Mouse (Mus musculus) lung, embryonic 14.5 days (tissue): ENCODE results near the gene Pax4. TPM values are rescaled to one million over a fixed set of nuclear protein-coding genes. Genes with fewer than 3 reads are reported as not detected.

ENCODE experiments used
- ATAC-seq: fragments of 200-750 bp; cut with Nextera tagmentation; 2 replicates; pipeline ENCODE4 v1.8.0; 2017; ENCODE audit warnings: mild to moderate bottlenecking, moderate TSS enrichment, moderate library complexity; ENCODE audit not compliant: insufficient read depth
- DNase-seq: peaks from one replicate; pipeline ENCODE4 v3.0.0-alpha.2; 2015
- H3K27ac ChIP-seq: fragments of 300-500 bp; sonication (generic); 2 replicates; pipeline ENCODE4 v1.5.1; 2014; ENCODE audit warnings: low read depth, mild to moderate bottlenecking, moderate library complexity
- H3K27me3 ChIP-seq: fragments of 300-500 bp; sonication (generic); 2 replicates; pipeline ENCODE4 v1.6.1; 2014; ENCODE audit warnings: low read length, control low read depth; ENCODE audit not compliant: insufficient read depth
- H3K36me3 ChIP-seq: fragments of 300-500 bp; sonication (generic); 2 replicates; pipeline ENCODE4 v1.6.1; 2014; ENCODE audit warnings: control low read depth; ENCODE audit not compliant: insufficient read depth
- H3K4me1 ChIP-seq: fragments of 300-500 bp; sonication (generic); 2 replicates; pipeline ENCODE4 v1.6.1; 2014; ENCODE audit warnings: antibody characterized with exemption, control low read depth; ENCODE audit not compliant: insufficient read depth
- H3K4me2 ChIP-seq: fragments of 300-500 bp; sonication (generic); 2 replicates; pipeline ENCODE4 v1.6.1; 2014; ENCODE audit warnings: mild to moderate bottlenecking
- H3K4me3 ChIP-seq: fragments of 300-500 bp; sonication (generic); 2 replicates; pipeline ENCODE4 v1.5.1; 2014; ENCODE audit warnings: low read depth, low read length
- H3K9ac ChIP-seq: fragments of 300-500 bp; sonication (generic); 2 replicates; pipeline ENCODE4 v1.6.1; 2014
- H3K9me3 ChIP-seq: fragments of 300-500 bp; sonication (generic); 2 replicates; pipeline ENCODE4 v1.6.1; 2016; ENCODE audit warnings: low read depth, low read length, control low read depth
- CTCF ChIP-seq: IDR thresholded peaks from 2 replicates; pipeline ENCODE4 v1.5.1; 2016; ENCODE audit warnings: antibody characterized with exemption, low read depth
- WGBS: fragments of 180-500 bp; shearing (Covaris S2); extraction: QIAGEN DNeasy Blood & Tissue Kit; methylation state at CpG from one replicate; pipeline ENCODE4 v1.1.7; 2014; 5-methylcytosine and 5-hydroxymethylcytosine counted together
- polyA plus RNA-seq: library from polyadenylated mRNA; unstranded; fragments of >200 nt; fragmentation: Nextera tagmentation; extraction: Ambion mirVana; gene quantifications from 2 replicates; pipeline ENCODE4 v1.2.1, GENCODE M21; 2014

Pax4 gene
- polyA plus RNA-seq, 1 experiment from 2014 or later, result not detected

GRCm38 (mm10) chr6:28425019-28425418 is 24.1 kb downstream of the Pax4 start:
- H3K36me3 ChIP-seq, result peaks cover 18% of the 10 kb centered on the region; the same call in 1 of the 2 replicates
- H3K27ac ChIP-seq, result no peak overlapping the region
- H3K4me2 ChIP-seq, result peak overlapping the region; percentile 63
- no peak overlapping the region for H3K9ac ChIP-seq
- no peak for TF ChIP-seq CTCF
- peaks cover 8% of the 10 kb centered on the region for H3K4me1 ChIP-seq
- H3K4me3 ChIP-seq, result peak overlapping the region; percentile 89
- WGBS, result 91% methylated on average over 6 of the region's 6 CpGs
- ATAC-seq (no peak), DNase-seq (no peak)
- no peaks in the 10 kb centered on the region for H3K27me3 ChIP-seq
- no peaks in the 10 kb centered on the region for H3K9me3 ChIP-seq

DNA sequence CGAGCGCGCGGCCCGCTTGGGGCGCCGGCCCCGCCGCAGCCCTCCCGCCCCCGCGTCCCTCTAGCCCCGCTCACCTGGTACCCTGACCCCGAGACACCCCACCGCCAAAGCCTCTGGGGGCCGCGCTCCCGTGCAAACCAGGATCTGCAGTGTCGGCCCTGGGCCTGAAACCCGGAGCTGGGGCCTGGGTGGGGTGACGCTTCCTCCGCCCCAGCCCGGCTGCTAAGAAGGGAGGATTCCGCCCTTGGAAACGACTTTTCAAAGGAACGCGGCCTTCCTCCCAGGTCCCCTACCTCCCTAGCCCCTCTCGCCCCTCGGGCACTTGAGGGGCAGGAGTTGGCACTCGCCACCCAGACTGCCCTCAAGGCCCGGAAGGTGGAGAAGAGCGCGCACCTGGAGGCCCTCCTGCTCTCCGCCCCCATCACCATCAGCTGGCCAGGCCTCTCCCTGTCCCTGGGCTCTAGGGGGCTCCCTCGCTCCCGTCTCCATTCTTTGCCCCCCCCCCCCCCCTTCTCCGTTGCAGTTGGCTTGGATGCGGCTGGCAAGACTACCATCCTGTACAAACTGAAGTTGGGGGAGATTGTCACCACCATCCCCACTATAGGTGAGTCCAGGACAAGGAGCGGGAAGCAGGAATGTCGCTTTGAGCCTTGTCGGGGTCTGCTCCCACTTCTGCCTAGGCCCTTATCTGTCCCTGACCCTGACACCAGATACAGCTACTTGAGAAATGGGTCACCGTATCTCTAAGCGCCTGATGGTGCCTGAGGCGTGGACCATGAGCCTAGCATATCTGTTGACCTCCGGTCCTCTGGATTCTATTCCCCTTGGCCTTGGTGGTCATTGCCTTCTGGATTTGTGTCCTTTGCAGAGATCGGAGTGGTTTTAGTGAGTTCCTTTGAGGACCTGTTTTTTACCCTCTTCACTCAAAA is 25.1 kb downstream of the Pax4 start:
- 7% methylated on average over 42 of the region's 46 CpGs for WGBS
- Histone ChIP-seq H3K27me3 (no peaks in the 10 kb centered on the region), H3K27ac (peak overlapping the region; percentile 86), H3K4me3 (peak overlapping the region; percentile 89), H3K9me3 (no peaks in the 10 kb centered on the region), H3K9ac (peak overlapping the region; percentile 97), H3K36me3 (peaks cover 20% of the 10 kb centered on the region; the same call in 1 of the 2 replicates), H3K4me1 (peaks cover 8% of the 10 kb centered on the region), H3K4me2 (peak overlapping the region; percentile 63)
- ATAC-seq, result peak; percentile 52
- DNase-seq, result peak; percentile 66
- TF ChIP-seq CTCF, result peak; percentile 31; the same call in 1 of the 2 replicates

DNA sequence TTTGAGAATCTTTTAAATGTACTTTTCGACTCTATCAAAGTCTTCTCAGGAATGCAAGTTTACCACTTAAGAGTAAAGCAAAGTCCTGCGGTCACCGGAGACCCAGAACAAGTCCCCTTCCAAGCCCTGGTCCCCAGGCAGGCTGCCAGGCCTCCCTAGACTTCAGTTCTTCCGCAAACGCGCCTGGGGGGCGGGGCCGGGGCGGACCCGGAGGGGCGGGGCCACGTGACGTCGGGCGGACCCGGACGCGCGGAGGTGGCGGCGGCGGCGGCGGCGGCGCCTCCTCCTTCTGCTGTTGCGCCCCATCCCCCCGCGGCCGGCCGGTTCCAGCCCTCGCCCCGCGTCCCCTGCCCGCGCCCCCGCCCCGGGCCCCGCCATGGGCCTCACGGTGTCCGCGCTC is 25.8 kb downstream of the Pax4 start, which contains the start of gene Arf5:
Gene Arf5, plus strand, starts transcription at position 248 of the 400 bp plus-strand sequence.
- peaks cover 28% of the 10 kb centered on the region for H3K36me3 ChIP-seq
- no peaks in the 10 kb centered on the region for H3K27me3 ChIP-seq
- ATAC-seq (peak; percentile 65), DNase-seq (peak; percentile 95)
- H3K4me2 ChIP-seq, result peak within 1 kb of the TSS; percentile 63
- TF ChIP-seq CTCF, result no peak
- H3K9ac ChIP-seq, result peak within 1 kb of the TSS; percentile 97
- under 1% methylated on average over 26 of the region's 42 CpGs for WGBS
- H3K9me3 ChIP-seq, result no peaks in the 10 kb centered on the region
- H3K27ac ChIP-seq, result peak within 1 kb of the TSS; percentile 86
- H3K4me1 ChIP-seq, result peaks cover 8% of the 10 kb centered on the region
- peak within 1 kb of the TSS; percentile 89 for H3K4me3 ChIP-seq

GRCm38 (mm10) chr6:28422651-28423290 is 26.4 kb downstream of the Pax4 start:
- peak overlapping the region; percentile 86; the same call in 1 of the 2 replicates for H3K27ac ChIP-seq
- H3K4me3 ChIP-seq, result peak overlapping the region; percentile 89
- no peak for TF ChIP-seq CTCF
- peaks cover 33% of the 10 kb centered on the region for H3K36me3 ChIP-seq
- no peaks in the 10 kb centered on the region for H3K9me3 ChIP-seq
- 64% methylated on average over 15 of the region's 15 CpGs for WGBS
- no peak overlapping the region for H3K9ac ChIP-seq
- H3K4me2 ChIP-seq, result peak overlapping the region; percentile 63
- DNase-seq (no peak), ATAC-seq (no peak)
- peaks cover 8% of the 10 kb centered on the region for H3K4me1 ChIP-seq
- H3K27me3 ChIP-seq, result no peaks in the 10 kb centered on the region

- TF ChIP-seq CTCF, result peak; percentile 83
- H3K4me1 ChIP-seq, result peaks cover 8% of the 10 kb centered on the region
- peak; percentile 86 for ATAC-seq
These were observed 27.6 kb downstream of the Pax4 start for GRCm38 (mm10) chr6:28421469-28422000.

DNA sequence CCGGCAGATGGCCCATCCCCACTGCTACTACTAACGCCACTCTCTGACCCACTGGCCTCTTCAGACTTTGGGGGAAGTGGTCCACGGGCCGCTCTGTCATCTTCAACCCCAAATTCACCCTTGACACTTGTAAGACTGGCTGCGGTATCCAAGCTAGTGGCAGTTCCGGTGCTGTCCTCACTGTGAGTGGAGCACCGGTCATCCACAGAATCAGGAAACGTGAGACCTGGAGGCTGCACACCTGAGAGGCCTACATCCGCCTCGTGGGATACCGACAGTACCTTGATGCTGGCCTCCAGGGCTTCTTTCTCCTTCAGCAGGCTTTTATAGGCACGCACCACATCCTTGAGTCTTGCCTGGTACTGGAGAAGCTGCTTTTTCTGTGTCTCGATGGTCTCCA is 28.3 kb downstream of the Pax4 start:
- Histone ChIP-seq H3K36me3 (peaks cover 32% of the 10 kb centered on the region), H3K4me2 (peak overlapping the region; percentile 94), H3K9me3 (no peaks in the 10 kb centered on the region), H3K27me3 (no peaks in the 10 kb centered on the region), H3K27ac (peak overlapping the region; percentile 75; the same call in 1 of the 2 replicates), H3K9ac (peak overlapping the region; percentile 79), H3K4me3 (peak overlapping the region; percentile 85), H3K4me1 (peaks cover 8% of the 10 kb centered on the region)
- 11% methylated on average over 13 of the region's 13 CpGs for WGBS
- DNase-seq (no peak), ATAC-seq (no peak)
- no peak for TF ChIP-seq CTCF

More at GRCm38 (mm10) chr6:28421469-28422000, 27.6 kb downstream of the Pax4 start:
- peak overlapping the region; percentile 85 for H3K4me3 ChIP-seq
- under 1% methylated on average over 27 of the region's 27 CpGs for WGBS
- no peaks in the 10 kb centered on the region for H3K9me3 ChIP-seq
- H3K27ac ChIP-seq, result peak overlapping the region; percentile 75
- H3K9ac ChIP-seq, result peak overlapping the region; percentile 79
- H3K27me3 ChIP-seq, result no peaks in the 10 kb centered on the region
- peak overlapping the region; percentile 94 for H3K4me2 ChIP-seq
- peaks cover 39% of the 10 kb centered on the region for H3K36me3 ChIP-seq
- DNase-seq, result peak; percentile 96
